Mouse (Mus musculus) gastrocnemius, postnatal 36 days (tissue): Measurements from ENCODE around the gene Olfr1364. TPM values are rescaled to one million over a fixed set of nuclear protein-coding genes. Genes with fewer than 3 reads are reported as not detected.

Experiments used
- DNase-seq, 2 experiments: peaks; one replicate each; pipeline ENCODE4 v3.0.0; 2022
- intact Hi-C: fragments of 180-260 bp; cut with DNase I; formaldehyde crosslinking; loops from one replicate; pipeline ENCODE4 v1.15.1; 2025
- long read RNA-seq, 2 experiments: library from polyadenylated mRNA; stranded (forward); transcript quantifications; one replicate each; pipeline ENCODE4 v2.0.0; 2021
- total RNA-seq, 2 experiments: library from RNA; stranded (reverse); gene quantifications; 2 replicates each; pipeline ENCODE4 v1.2.3; 2021

Gene Olfr1364
- not detected for total RNA-seq
- long read RNA-seq, experiment 1: 0 reads
- long read RNA-seq, experiment 2: 0 reads

DNA sequence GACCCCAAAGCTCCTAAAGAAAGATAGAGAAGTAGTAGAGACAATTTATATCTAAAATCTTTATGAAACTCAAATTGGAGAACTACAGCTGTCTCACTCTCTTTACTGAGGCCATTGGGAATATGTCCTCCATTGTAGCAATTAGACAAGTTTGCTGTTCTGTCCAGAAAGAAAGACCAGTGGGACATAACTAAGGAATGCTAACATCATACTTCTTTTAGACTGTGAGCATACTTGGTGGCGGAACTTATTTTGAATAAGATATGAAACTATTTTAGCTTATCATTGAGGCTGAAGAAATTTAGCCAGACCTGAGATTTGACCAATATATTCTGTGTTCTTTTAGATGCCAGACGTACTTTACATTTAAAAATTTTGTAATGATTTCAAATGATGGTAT is at the start of gene Olfr1364:
TSS of gene Olfr1364 (minus strand) at position 101 of the 400 bp plus-strand sequence.
- intact Hi-C loops: no loop called here
- DNase-seq: no peak

DNA sequence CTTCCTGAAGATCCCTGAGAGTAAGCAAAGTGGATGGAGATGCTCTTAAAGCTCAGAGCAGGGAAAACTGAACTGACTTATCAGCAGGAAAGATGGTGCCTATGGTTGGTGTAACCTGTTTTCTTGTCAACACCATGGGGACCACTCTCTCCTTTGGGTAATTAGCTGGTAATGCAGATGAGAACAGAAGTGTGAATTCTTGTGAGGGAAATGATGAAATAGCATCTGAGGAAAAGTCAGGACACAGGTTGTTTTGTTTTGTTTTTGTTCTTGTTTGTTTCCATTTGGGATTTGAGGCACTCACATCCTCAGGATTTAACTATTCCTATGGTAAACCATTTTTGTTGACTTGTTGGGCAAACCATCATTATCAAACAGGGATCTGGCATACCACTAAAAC is 32.4 kb upstream of the Olfr1364 start, which contains the start of gene Olfr1362:
TSS of gene Olfr1362 (minus strand) at position 101 of the 400 bp plus-strand sequence.
- DNase-seq: no peak
- intact Hi-C loops: no loop called here

DNA sequence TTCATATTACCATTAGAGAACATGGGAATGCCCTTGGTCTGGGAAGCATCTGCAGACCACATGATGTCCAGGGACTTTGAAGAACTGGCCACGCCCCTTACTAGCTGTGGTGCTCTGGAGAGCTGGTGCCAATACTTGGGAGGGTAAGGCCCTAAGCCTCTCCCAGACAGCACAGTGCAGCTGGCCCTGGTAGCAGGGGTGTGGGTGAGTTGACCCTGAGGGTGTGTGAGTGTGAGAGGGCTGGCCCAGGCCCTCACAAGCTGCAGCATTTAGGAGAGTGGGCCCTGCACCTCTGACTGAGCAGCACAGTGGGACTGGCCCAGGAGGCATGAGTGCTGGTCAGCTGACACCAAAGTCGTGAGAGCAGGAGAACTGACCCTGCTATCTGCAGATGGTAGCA is 10.1 kb upstream of the Olfr1364 start:
- no peak for DNase-seq
- intact Hi-C loops: no loop called here

DNA sequence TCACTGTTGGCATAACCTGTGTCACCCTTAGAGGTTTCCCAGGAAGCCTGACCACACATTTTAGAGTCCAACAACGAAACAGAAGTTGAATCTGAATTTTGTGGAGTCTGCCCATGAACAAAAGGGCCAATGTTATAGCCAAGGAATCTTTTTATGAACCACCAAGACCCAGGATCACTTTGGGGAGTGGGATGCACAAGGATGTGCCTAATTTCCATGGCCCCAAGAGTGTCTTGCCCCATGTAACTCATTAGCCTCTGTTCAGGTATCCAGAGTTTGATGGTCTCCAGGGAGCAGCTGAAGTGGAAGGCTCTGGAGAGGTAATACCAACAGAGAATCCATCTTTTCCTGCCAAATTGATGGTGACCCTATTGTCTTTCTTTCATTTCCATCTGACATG is 21.8 kb downstream of the Olfr1364 start, which contains the start of gene Olfr1535:
TSS of gene Olfr1535 (minus strand) at position 101 of the 400 bp plus-strand sequence.
- intact Hi-C loops: no loop called here
- no peak for DNase-seq

DNA sequence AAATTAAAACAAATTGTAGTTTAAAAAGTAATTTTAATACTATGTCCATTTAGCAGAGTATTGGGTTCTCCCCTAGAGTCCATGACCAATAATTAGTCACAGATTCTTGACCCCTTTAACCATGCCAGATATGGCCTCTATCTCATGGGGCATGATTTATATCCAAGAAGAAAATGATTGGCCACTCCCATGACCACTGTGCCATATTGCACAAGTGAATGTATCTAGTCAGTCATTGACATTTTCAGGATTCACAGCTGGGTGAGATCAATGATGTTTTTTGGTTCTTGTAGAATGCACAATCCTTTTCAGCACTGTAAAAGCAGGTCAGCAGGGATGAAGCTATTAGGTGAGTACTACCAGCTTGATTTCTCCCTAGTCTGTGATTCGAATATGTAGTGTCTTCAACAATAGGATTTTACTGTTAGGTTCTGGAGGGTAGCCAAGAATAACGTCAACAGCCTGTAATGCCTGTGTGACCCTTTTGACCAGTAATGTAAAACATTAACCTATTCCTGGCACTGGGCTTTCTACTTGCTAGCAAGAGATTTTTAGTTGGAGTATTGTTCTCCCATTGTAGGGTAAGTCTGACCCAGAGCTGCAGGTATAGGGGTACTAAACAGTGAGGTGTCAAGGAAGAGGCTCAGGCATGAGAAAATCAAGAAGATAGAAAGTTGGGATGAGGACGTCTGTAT is 31.0 kb downstream of the Olfr1364 start:
- DNase-seq: no peak
- intact Hi-C loops: no loop called here

DNA sequence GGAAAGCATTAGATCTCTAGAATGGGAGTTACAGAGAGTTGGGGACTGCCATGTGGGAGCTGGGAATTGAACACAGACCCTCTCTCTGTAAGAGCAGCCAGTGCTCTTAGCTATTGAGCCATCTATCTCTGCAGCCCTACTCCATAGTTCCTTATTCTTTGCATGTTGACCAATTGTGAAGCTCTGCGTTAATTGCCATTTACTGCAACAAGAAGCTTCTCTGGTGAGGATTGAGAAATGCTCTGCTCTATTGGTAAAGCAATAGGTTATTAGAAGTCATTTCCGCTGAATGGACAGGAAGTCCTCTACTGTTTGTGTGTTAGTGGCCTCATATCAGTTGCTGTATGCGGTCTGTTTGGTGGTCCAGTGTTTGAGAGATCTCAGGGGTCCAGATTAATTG is 32.1 kb downstream of the Olfr1364 start:
- intact Hi-C loops: no loop called here

DNA sequence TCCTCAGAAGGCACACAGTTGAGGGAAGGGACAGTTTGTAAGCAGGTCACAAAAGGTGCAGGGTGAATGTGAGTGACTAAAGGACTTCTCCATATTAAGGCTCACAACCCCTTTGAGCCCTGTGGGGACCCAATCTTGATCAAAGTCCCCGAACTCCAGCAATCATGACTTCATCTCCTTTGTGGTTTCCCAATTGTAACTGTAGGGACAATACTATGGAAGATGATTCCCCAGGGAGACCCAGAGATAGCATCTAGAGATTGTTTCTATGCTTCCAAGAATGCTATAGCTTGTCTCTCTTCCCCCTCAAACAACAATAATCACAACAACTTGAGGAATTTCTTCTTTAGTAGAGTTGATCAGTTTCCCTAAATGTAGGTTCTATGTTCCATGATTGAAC is 38.9 kb downstream of the Olfr1364 start, which contains the start of gene Olfr1366:
TSS of gene Olfr1366 (minus strand) at position 101 of the 400 bp plus-strand sequence.
- intact Hi-C loops: no loop called here
- DNase-seq: no peak

More for the DNA sequence above, 32.1 kb downstream of the Olfr1364 start:
- DNase-seq: no peak

DNA sequence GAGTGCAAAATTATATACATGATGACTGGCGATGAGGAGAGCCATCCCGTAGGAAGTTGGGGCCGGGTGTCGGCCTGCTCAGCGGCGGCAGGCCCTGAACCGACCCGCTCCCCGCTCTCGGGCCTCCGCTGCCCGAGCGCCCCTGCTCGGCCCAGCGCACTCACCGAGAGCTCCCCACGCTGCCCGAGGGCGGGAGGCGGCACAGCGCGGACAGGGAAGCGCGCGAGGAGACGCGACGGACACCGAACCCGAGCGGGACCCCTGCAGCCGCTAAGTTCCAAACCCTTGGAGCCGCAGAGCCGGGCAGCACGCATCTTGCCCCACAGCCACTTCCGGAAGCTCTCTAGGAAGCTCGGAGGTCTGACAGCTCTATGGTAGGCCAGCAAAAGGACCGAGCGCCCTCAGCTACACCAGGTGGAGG is 50.8 kb downstream of the Olfr1364 start, which contains the start of gene Zkscan8:
TSS of gene Zkscan8 (minus strand) at position 340 of the 421 bp plus-strand sequence.
- intact Hi-C loops: loop anchor here (5.0 kb wide), 2 partner anchors 128 to 168 kb away; partner anchors contain the start of genes Zkscan3 and Zscan12
- peak; percentile 85 to 86 for DNase-seq

DNA sequence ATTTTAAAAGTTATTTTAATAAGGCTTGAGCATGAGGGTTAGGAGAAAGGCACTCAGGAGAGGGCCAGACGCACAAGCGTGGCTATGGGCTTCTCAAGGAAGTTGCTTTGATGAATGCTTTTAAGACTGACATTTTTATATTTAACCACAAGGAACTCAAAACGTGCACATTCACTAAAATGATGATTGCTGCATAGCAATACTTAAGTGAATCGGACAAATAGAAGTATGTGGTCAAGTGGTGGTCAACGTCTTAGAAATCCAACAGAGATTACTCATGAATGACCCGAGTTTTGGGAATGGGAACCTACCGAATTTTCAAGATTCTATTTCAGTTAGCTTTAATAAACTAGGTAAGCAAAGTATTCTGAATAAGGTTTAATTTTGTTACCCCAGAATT is 51.4 kb downstream of the Olfr1364 start:
- intact Hi-C loops: loop anchor here (5.0 kb wide), 2 partner anchors 128 to 168 kb away; partner anchors contain the start of genes Zkscan3 and Zscan12
- no peak for DNase-seq

Other genes with a start within 250 kb of the Olfr1364 start
- gene Olfr1367, start 234.8 kb downstream of the Olfr1364 start, total RNA-seq: not detected
- 1 to 10 TPM; 4.7 to 6.7 TPM for gene Zscan12, start 218.9 kb downstream of the Olfr1364 start, total RNA-seq
- 10 to 100 TPM; 14.7 to 14.9 TPM for gene Zkscan3, start 179.0 kb downstream of the Olfr1364 start, total RNA-seq
- under 1 TPM; 0.20 to 0.36 TPM for gene Pgbd1, start 140.7 kb downstream of the Olfr1364 start, total RNA-seq
- gene Zscan26, start 128.0 kb downstream of the Olfr1364 start, total RNA-seq: 10 to 100 TPM in 1 of 2 experiments, 1 to 10 TPM in 1; 8.8 to 11.9 TPM
- under 1 TPM in 1 of 2 experiments, not detected in 1; 0.17 TPM for gene Nkapl, start 113.2 kb downstream of the Olfr1364 start, total RNA-seq
- gene Zkscan4, start 102.9 kb downstream of the Olfr1364 start, total RNA-seq: under 1 TPM; 0.25 to 0.43 TPM
- gene Gm10065, start 102.3 kb downstream of the Olfr1364 start, total RNA-seq: not detected
- gene AK157302, start 86.5 kb downstream of the Olfr1364 start, total RNA-seq: 10 to 100 TPM; 21.6 to 22.8 TPM
- 100 to 1,000 TPM; 119 to 122 TPM for gene Gm11273, start 80.3 kb downstream of the Olfr1364 start, total RNA-seq
- gene Zkscan8, start 50.6 kb downstream of the Olfr1364 start, total RNA-seq: 1 to 10 TPM; 4.0 to 6.2 TPM
- gene Olfr1366, start 39.0 kb downstream of the Olfr1364 start, total RNA-seq: not detected
- not detected for gene Olfr1535, start 21.9 kb downstream of the Olfr1364 start, total RNA-seq
- not detected for gene Olfr1362, start 32.3 kb upstream of the Olfr1364 start, total RNA-seq
- gene Olfr11, start 60.8 kb upstream of the Olfr1364 start, total RNA-seq: not detected
- not detected for gene Olfr1361, start 81.6 kb upstream of the Olfr1364 start, total RNA-seq
- gene Olfr1360, start 95.6 kb upstream of the Olfr1364 start, total RNA-seq: not detected
- gene Olfr1359, start 116.4 kb upstream of the Olfr1364 start, total RNA-seq: not detected
- 10 to 100 TPM; 10.7 to 18.2 TPM for gene Hist1h2bl, start 134.4 kb upstream of the Olfr1364 start, total RNA-seq
- 1 to 10 TPM; 3.3 to 8.8 TPM for gene Hist1h2ai, start 134.7 kb upstream of the Olfr1364 start, total RNA-seq
- gene Hist1h3h, start 135.9 kb upstream of the Olfr1364 start, total RNA-seq: 10 to 100 TPM; 12.6 to 15.0 TPM
- 1 to 10 TPM; 2.0 to 3.5 TPM for gene Hist1h2bm, start 140.3 kb upstream of the Olfr1364 start, total RNA-seq
- 1 to 10 TPM; 2.0 to 3.2 TPM for gene Hist1h4j, start 153.3 kb upstream of the Olfr1364 start, total RNA-seq
- 10 to 100 TPM; 27.0 to 38.7 TPM for gene Hist1h4k, start 168.7 kb upstream of the Olfr1364 start, total RNA-seq
- 1 to 10 TPM; 2.1 to 4.8 TPM for gene Hist1h2ak, start 172.1 kb upstream of the Olfr1364 start, total RNA-seq
- gene Hist1h2bn, start 172.4 kb upstream of the Olfr1364 start, total RNA-seq: 1 to 10 TPM; 6.9 to 9.3 TPM
- 1 to 10 TPM; 4.7 to 6.6 TPM for gene Hist1h1b, start 198.9 kb upstream of the Olfr1364 start, total RNA-seq
- gene Hist1h3i, start 201.6 kb upstream of the Olfr1364 start, total RNA-seq: 10 to 100 TPM; 11.9 to 24.7 TPM
- 1 to 10 TPM; 1.0 to 2.0 TPM for gene Hist1h2an, start 205.5 kb upstream of the Olfr1364 start, total RNA-seq
- 1 to 10 TPM; 3.8 to 6.5 TPM for gene Hist1h2bp, start 205.7 kb upstream of the Olfr1364 start, total RNA-seq
- gene Hist1h2bq, start 228.4 kb upstream of the Olfr1364 start, total RNA-seq: 10 to 100 TPM; 18.8 to 22.7 TPM
- 1 to 10 TPM in 1 of 2 experiments, under 1 TPM in 1; 0.81 to 6.5 TPM for gene Hist1h2ao, start 228.7 kb upstream of the Olfr1364 start, total RNA-seq
- 10 to 100 TPM; 61.4 to 75.8 TPM for gene Hist1h4m, start 230.0 kb upstream of the Olfr1364 start, total RNA-seq